Mouse (Mus musculus) midbrain, embryonic 11.5 days (tissue): ENCODE results near the gene Pabpn1l. TPM values are rescaled to one million over a fixed set of nuclear protein-coding genes. Genes with fewer than 3 reads are reported as not detected.
"Not testable (repeated sequence)": the region's sequence is repeated elsewhere in the genome, so short reads cannot be mapped to it uniquely, and the experiment has no call there.

ENCODE experiments used
- ATAC-seq: fragments of 200-750 bp; cut with Nextera tagmentation; 2 replicates; pipeline ENCODE4 v1.8.0; 2017; ENCODE audit warnings: moderate TSS enrichment, moderate library complexity; ENCODE audit not compliant: low FRiP score
- DNase-seq: peaks from one replicate; pipeline ENCODE4 v3.0.0; 2015; ENCODE audit warnings: low spot score; ENCODE audit errors: missing footprints
- H3K27ac ChIP-seq: fragments of 300-500 bp; sonication (generic); 2 replicates; pipeline ENCODE4 v1.5.1; 2014; ENCODE audit warnings: low read depth, low read length
- H3K27me3 ChIP-seq: fragments of 300-500 bp; sonication (generic); 2 replicates; pipeline ENCODE4 v1.6.1; 2014; ENCODE audit warnings: mild to moderate bottlenecking, low read length, moderate library complexity, mixed read lengths; ENCODE audit not compliant: control insufficient read depth, insufficient read depth
- H3K36me3 ChIP-seq: fragments of 300-500 bp; sonication (generic); 2 replicates; pipeline ENCODE4 v1.6.1; 2014; ENCODE audit warnings: mild to moderate bottlenecking, low read length, moderate library complexity, mixed read lengths; ENCODE audit not compliant: control insufficient read depth, insufficient read depth
- H3K4me1 ChIP-seq: fragments of 300-500 bp; sonication (generic); 2 replicates; pipeline ENCODE4 v1.6.1; 2014; ENCODE audit warnings: low read length; ENCODE audit not compliant: control insufficient read depth, insufficient read depth
- H3K4me2 ChIP-seq: fragments of 300-500 bp; sonication (generic); 2 replicates; pipeline ENCODE4 v1.6.1; 2014; ENCODE audit warnings: mild to moderate bottlenecking, moderate library complexity
- H3K4me3 ChIP-seq: fragments of 300-500 bp; sonication (generic); 2 replicates; pipeline ENCODE4 v1.5.1; 2014; ENCODE audit warnings: low read depth, low read length
- H3K9ac ChIP-seq: fragments of 300-500 bp; sonication (generic); 2 replicates; pipeline ENCODE4 v1.6.1; 2014; ENCODE audit warnings: low read length
- H3K9me3 ChIP-seq: fragments of 300-500 bp; sonication (generic); 2 replicates; pipeline ENCODE4 v1.6.1; 2016; ENCODE audit warnings: low read length; ENCODE audit not compliant: control insufficient read depth
- WGBS: fragments of 180-500 bp; shearing (Covaris S2); extraction: QIAGEN DNeasy Blood & Tissue Kit; methylation state at CpG from one replicate; pipeline ENCODE4 v1.1.7; 2014; 5-methylcytosine and 5-hydroxymethylcytosine counted together
- polyA plus RNA-seq: library from polyadenylated mRNA; unstranded; fragments of >200 nt; fragmentation: Nextera tagmentation; extraction: Ambion mirVana; gene quantifications from 2 replicates; pipeline ENCODE4 v1.2.1, GENCODE M21; 2014

The Pabpn1l gene
- polyA plus RNA-seq, 1 experiment from 2014 or later, result not detected

DNA sequence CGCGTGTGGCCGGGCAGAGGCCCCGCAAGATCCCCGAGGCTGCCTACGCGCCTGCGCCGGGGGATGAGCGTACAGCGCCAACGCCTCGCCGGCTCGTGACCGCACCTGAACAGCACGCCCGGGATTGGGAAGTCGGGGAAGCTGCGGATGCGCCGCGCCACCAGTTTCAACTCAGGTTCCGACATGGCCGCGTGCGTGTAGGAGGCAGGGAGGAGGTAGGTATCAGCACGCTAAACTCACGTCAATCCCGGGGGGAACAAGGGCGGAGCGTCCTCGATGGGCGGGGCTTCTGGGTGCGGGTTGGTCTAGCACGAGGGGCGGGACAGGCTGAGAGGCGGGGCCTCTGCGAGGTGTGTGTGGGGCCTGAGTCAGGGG, 45.9 kb downstream of the Pabpn1l start, which contains the start of gene Aprt:
Gene Aprt (minus strand): TSS at position 262 of the 375 bp plus-strand sequence.
- ATAC-seq (peak; percentile 88), DNase-seq (peak; percentile 99)
- H3K27me3 ChIP-seq, result no peaks in the 10 kb centered on the region
- H3K4me1 ChIP-seq, result peaks cover 22% of the 10 kb centered on the region
- H3K36me3 ChIP-seq, result peaks cover 9% of the 10 kb centered on the region
- peak within 1 kb of the TSS; percentile 84 for H3K4me2 ChIP-seq
- H3K9ac ChIP-seq, result peak within 1 kb of the TSS; percentile 86
- no peaks in the 10 kb centered on the region for H3K9me3 ChIP-seq
- peak within 1 kb of the TSS; percentile 66 for H3K4me3 ChIP-seq
- H3K27ac ChIP-seq, result no peak within 1 kb of the TSS
- 0% methylated on average over 39 of the region's 39 CpGs for WGBS

DNA sequence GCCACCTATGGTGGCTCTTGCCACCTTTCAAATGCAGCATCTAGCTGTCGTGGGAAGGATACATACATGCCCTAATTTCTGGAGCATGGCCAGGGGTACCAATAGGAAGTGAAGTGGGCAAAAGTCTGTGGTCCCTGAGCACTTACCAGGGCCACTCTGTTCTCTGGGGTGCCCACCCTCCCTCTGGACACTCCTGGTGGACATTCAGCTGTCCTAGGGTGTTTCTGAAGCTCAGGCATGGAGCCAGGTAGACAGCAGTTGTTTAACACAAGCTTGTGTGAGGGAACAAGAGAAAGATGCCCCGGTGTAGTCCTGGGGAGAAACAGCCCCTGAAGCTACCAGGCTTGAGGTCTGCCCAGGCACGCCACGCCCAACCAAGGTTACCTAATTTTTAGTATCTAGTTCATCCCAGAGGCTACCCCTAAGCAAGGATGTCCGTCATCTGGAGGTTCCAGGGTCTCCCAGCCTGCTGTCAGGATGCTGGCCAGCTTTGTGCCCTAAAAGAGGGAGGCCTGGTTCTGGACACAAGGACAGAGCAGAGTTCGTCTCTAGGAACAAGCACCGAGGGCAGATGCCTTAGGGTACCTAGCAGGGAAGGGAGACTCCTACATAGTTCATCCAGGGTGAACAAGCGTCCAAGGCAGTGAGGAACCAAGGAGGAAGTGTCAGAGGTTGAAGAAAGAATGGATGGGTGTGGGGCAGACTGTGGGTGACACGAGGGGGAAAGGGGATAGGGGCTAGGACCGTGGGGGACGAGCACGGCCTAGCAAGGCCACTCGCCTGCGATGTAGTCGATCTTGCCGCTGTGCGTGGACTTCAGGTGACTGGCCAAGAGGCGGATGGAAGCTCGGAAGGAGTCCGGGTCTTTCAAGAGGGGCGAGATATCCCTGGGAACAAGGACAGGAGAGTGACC, 46.5 kb downstream of the Pabpn1l start:
- Histone ChIP-seq H3K4me2 (peak overlapping the region; percentile 84), H3K27me3 (no peaks in the 10 kb centered on the region), H3K4me3 (peak overlapping the region; percentile 66), H3K9ac (peak overlapping the region; percentile 86), H3K36me3 (peaks cover 16% of the 10 kb centered on the region), H3K9me3 (no peaks in the 10 kb centered on the region), H3K27ac (no peak overlapping the region), H3K4me1 (peaks cover 22% of the 10 kb centered on the region)
- 20% methylated on average over 21 of the region's 21 CpGs for WGBS
- ATAC-seq (peak; percentile 6; the same call in 1 of the 2 replicates), DNase-seq (peak; percentile 97)

DNA sequence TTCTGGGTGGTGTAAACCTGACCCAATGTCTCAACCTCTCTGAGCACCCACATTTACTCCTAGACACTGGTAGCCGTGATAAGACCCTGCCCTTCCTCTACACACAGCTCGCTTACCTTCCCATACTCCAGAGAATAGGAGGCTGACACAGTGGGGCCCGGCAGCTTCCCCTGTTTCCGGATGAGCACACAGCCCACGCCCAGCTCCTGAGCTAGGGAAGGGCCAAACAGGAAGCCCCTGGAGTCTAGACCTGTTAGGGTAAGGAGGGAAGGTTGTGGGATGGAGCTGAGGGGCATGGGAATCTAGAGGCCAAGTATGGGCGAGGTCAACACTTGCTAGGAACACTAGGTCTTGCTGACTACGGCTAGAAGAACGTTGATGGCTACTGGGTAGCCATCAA, 47.3 kb downstream of the Pabpn1l start:
- Histone ChIP-seq H3K27me3 (no peaks in the 10 kb centered on the region), H3K4me1 (peaks cover 22% of the 10 kb centered on the region), H3K9me3 (no peaks in the 10 kb centered on the region), H3K4me3 (no peak overlapping the region), H3K36me3 (peaks cover 17% of the 10 kb centered on the region), H3K27ac (no peak overlapping the region), H3K9ac (no peak overlapping the region), H3K4me2 (peak overlapping the region; percentile 2; the same call in 1 of the 2 replicates)
- WGBS, result 75% methylated on average over 8 of the region's 8 CpGs
- ATAC-seq (no peak), DNase-seq (no peak)

DNA sequence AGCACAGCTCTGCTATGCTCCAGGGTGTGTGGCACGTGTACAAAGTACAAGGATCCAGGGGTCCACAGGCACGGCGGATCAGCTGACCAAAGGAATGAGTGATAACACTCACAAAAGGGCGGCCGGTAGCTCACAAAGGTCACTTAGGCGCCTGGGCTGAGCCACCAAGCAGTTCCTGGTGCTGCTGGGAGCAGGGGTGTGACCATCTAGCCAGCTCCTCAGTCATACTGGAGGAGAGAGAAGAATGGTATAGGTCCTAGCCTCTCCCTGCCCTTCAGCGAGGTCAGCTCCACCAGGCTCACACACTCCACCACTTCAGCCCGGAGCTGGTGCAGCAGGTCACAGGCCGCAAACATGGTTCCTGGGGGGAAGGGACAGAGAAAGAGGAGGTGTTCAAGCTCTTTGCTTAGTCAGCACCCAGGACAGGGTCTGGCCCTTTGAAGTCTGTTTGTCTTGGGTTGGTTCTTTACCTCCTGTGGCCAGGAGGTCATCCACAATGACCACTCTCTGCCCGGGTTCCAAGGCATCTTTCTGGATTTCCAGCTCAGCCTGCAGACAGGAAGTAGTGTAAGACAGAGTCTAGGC, 47.8 kb downstream of the Pabpn1l start:
- peaks cover 22% of the 10 kb centered on the region for H3K36me3 ChIP-seq
- no peak overlapping the region for H3K27ac ChIP-seq
- H3K9me3 ChIP-seq, result no peaks in the 10 kb centered on the region
- no peak for ATAC-seq
- no peaks in the 10 kb centered on the region for H3K27me3 ChIP-seq
- H3K4me2 ChIP-seq, result no peak overlapping the region; the same call in 1 of the 2 replicates
- no peak overlapping the region for H3K9ac ChIP-seq
- H3K4me1 ChIP-seq, result peaks cover 23% of the 10 kb centered on the region
- 51% methylated on average over 10 of the region's 10 CpGs for WGBS
- DNase-seq, result peak; percentile 82
- H3K4me3 ChIP-seq, result no peak overlapping the region

DNA sequence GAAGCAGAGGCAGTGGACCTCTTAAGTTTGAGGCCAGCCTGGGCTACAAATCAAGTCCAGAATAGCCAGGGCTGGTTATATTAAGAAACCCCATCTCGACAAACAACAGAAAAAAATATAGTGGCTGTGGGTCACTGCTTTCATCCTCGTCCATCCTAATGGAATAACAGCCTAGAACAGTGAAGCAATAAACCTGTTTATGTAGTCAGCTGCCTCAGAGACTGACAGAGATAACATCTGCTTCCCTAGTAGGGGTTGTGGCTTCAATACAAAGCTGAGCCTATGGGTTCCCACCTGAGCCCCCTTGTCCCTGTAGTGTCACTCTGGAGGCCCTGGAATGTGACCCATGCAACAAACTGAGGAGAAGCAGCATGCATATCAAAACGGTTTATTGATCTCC, 48.3 kb downstream of the Pabpn1l start:
- Histone ChIP-seq H3K36me3 (peaks cover 26% of the 10 kb centered on the region), H3K9ac (no peak overlapping the region), H3K27me3 (no peaks in the 10 kb centered on the region), H3K27ac (no peak overlapping the region), H3K9me3 (no peaks in the 10 kb centered on the region), H3K4me2 (no peak overlapping the region), H3K4me3 (no peak overlapping the region), H3K4me1 (peaks cover 28% of the 10 kb centered on the region)
- WGBS, result 71% methylated on average over 3 of the region's 3 CpGs
- DNase-seq (no peak), ATAC-seq (no peak)

DNA sequence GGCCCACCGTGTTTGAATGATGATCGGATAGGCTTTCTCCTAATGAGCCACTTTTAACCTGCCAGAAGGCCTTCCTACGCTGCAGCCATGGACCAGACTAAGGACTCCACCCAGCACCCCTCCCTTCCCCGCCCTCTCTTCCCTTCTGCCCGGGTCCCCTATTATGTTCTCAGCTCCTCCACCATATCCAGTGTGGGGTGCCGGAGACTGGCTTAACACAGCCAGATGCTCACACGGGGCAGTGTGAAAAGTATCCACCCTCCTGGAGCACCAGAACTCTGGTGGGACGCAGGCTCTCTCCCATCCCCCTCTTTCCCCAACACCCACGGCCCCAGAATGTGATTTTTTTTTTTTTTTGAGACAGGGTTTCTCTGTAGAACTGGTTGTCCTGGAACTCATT, 49.0 kb downstream of the Pabpn1l start:
- 54% methylated on average over 9 of the region's 9 CpGs for WGBS
- Histone ChIP-seq H3K4me2 (no peak overlapping the region), H3K36me3 (peaks cover 26% of the 10 kb centered on the region), H3K27ac (0 out of 2 replicates have a peak overlapping the region, but pooled peaks have one; percentile 25), H3K9ac (no peak overlapping the region), H3K9me3 (no peaks in the 10 kb centered on the region), H3K4me1 (peaks cover 35% of the 10 kb centered on the region), H3K27me3 (no peaks in the 10 kb centered on the region), H3K4me3 (no peak overlapping the region)
- ATAC-seq (no peak), DNase-seq (peak; percentile 83)

GRCm38 (mm10) chr8:122573176-122573575, 49.4 kb downstream of the Pabpn1l start:
- not testable (repeated sequence) for H3K4me3 ChIP-seq, DNase-seq, H3K4me2 ChIP-seq, ATAC-seq, H3K27me3 ChIP-seq, H3K9me3 ChIP-seq, H3K9ac ChIP-seq
- 0 out of 2 replicates have a peak overlapping the region, but pooled peaks have one; percentile 25 for H3K27ac ChIP-seq
- H3K36me3 ChIP-seq, result peaks cover 26% of the 10 kb centered on the region
- H3K4me1 ChIP-seq, result peaks cover 35% of the 10 kb centered on the region
- 31% methylated on average over 4 of the region's 4 CpGs for WGBS

DNA sequence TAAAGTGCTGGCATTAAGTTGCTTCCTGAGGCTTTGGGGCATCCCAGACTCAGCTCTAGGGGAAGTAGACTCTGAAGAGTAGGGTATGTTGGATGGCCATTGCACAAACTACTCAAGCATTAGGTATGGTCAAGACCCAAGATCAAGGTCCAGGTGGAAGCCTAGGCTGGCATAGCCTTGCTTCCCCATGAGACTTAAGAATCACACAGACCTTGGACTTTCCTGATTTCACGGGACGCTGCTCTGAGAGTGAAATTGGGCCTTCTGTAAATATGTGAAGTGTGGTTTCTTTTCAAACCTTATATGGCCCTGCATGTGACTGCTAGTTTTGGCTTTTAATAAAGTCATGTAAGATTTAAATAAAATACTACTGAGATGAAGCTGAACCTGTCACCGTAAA, 49.8 kb downstream of the Pabpn1l start:
- ATAC-seq (no peak), DNase-seq (no peak)
- Histone ChIP-seq H3K4me3 (no peak overlapping the region), H3K27me3 (no peaks in the 10 kb centered on the region), H3K9ac (no peak overlapping the region), H3K36me3 (peaks cover 26% of the 10 kb centered on the region), H3K4me2 (no peak overlapping the region), H3K9me3 (no peaks in the 10 kb centered on the region), H3K4me1 (peaks cover 35% of the 10 kb centered on the region), H3K27ac (no peak overlapping the region)
- WGBS, result 90% methylated on average over 3 of the region's 3 CpGs

GRCm38 (mm10) chr8:122571750-122572267, 50.7 kb downstream of the Pabpn1l start:
- H3K27me3 ChIP-seq, result no peaks in the 10 kb centered on the region
- WGBS, result 96% methylated on average over 17 of the region's 17 CpGs
- DNase-seq (no peak), ATAC-seq (no peak)
- no peak overlapping the region for H3K9ac ChIP-seq
- H3K4me2 ChIP-seq, result no peak overlapping the region
- H3K9me3 ChIP-seq, result no peaks in the 10 kb centered on the region
- no peak overlapping the region for H3K27ac ChIP-seq
- no peak overlapping the region for H3K4me3 ChIP-seq
- peaks cover 38% of the 10 kb centered on the region for H3K4me1 ChIP-seq
- H3K36me3 ChIP-seq, result peaks cover 26% of the 10 kb centered on the region
